30 mouse cellular contexts compared by ENCODE assay signal in the genomic region with DNA sequence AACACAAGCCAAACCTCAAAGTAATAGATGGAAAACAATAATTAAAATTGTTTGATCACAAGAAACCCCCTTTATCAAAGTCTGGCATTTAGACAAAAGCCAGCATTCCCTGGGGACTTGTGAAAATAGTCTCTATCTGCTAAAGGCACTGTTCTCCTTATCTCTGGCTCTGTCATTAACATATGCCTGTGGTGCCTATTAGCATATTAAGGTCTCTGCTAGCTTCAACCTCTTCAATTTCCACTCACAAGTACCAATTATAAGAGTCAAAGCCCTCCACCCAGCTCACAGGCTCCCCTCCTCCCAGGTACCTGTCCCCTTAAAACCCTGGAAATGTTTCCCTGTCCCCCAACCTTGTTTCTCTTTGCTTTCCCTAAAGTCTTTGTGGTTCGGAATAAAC. TPM values are rescaled to one million over a fixed set of nuclear protein-coding genes. Genes with fewer than 3 reads are reported as not detected.
DNase-seq lines count a peak whose midpoint lies in the region; ATAC-seq lines count a peak whose summit lies in the region.
"Had no signal": no experiment of that assay in that cellular context is flagged by ENCODE, and none has a peak within 500 bp of the region (broad histone marks: within the 10 kb centered on the region; RNA-seq: fewer than 3 reads in every experiment).

No protein-coding gene starts in this region.

- H3K27me3 ChIP-seq in forebrain, embryonic 14.5 days (replicated peaks; ENCODE audit: control insufficient read depth, insufficient read depth, low read length): no peaks in the 10 kb centered on the region
- no peaks in the 10 kb centered on the region for H3K27me3 ChIP-seq in forebrain, embryonic 11.5 days (ENCODE audit: control insufficient read depth, insufficient read depth, low read length)
- H3K27me3 ChIP-seq in hindbrain, embryonic 12.5 days: 0 out of 2 replicates have a peak, but pooled peaks cover 6% of the 10 kb centered on the region
- H3K27me3 ChIP-seq in hindbrain, embryonic 16.5 days (replicated peaks; ENCODE audit: control insufficient read depth, insufficient read depth, low read length): no peaks in the 10 kb centered on the region
- no peaks in the 10 kb centered on the region for H3K27me3 ChIP-seq in midbrain, embryonic 13.5 days
- no peaks in the 10 kb centered on the region for H3K27me3 ChIP-seq in midbrain, embryonic 11.5 days (ENCODE audit: control insufficient read depth, insufficient read depth, low read length)
- H3K27me3 ChIP-seq in midbrain, embryonic 15.5 days (replicated peaks): no peaks in the 10 kb centered on the region
- H3K27me3 ChIP-seq: forebrain, embryonic 15.5 days had no signal

- no peak for ATAC-seq in forebrain, embryonic 14.5 days
- ATAC-seq in forebrain, embryonic 11.5 days (replicated peaks; ENCODE audit: low FRiP score): no peak
- peak; percentile 54; the same call in 1 of the 2 replicates for ATAC-seq in hindbrain, embryonic 12.5 days (ENCODE audit: low FRiP score)
- no peak for ATAC-seq in hindbrain, embryonic 16.5 days
- ATAC-seq in midbrain, embryonic 13.5 days: 0 out of 2 replicates have a peak, but pooled peaks have one; percentile 45
- no peak for ATAC-seq in midbrain, embryonic 11.5 days (ENCODE audit: low FRiP score)
- ATAC-seq in midbrain, embryonic 15.5 days (replicated peaks): peak; percentile 70; the same call in 1 of the 2 replicates
- ATAC-seq: activated CD4-positive, CD25-positive, alpha-beta regulatory T cell, adult 4 months; forebrain, embryonic 15.5 days; intestine, postnatal 0 days had no signal

- H3K9me3 ChIP-seq in forebrain, embryonic 14.5 days (replicated peaks; ENCODE audit: control insufficient read depth, low read length): no peaks in the 10 kb centered on the region
- H3K9me3 ChIP-seq in forebrain, embryonic 11.5 days (ENCODE audit: control insufficient read depth, low read length): no peaks in the 10 kb centered on the region
- H3K9me3 ChIP-seq in hindbrain, embryonic 12.5 days (replicated peaks): no peaks in the 10 kb centered on the region
- no peaks in the 10 kb centered on the region for H3K9me3 ChIP-seq in hindbrain, embryonic 16.5 days (ENCODE audit: control insufficient read depth, low read length)
- H3K9me3 ChIP-seq in midbrain, embryonic 13.5 days: no peaks in the 10 kb centered on the region
- H3K9me3 ChIP-seq in midbrain, embryonic 11.5 days (ENCODE audit: control insufficient read depth, low read length): no peaks in the 10 kb centered on the region
- H3K9me3 ChIP-seq in midbrain, embryonic 15.5 days: no peaks in the 10 kb centered on the region
- H3K9me3 ChIP-seq: embryonic facial prominence, embryonic 10.5 days; embryonic facial prominence, embryonic 13.5 days; forebrain, embryonic 15.5 days; heart, embryonic 10.5 days; heart, embryonic 13.5 days had no signal

- H3K4me2 ChIP-seq in forebrain, embryonic 14.5 days (ENCODE audit: low read length): no peak overlapping the region
- no peak overlapping the region for H3K4me2 ChIP-seq in forebrain, embryonic 11.5 days (ENCODE audit: low read depth, low read length, severe bottlenecking)
- H3K4me2 ChIP-seq in hindbrain, embryonic 12.5 days (replicated peaks): no peak overlapping the region
- no peak overlapping the region for H3K4me2 ChIP-seq in hindbrain, embryonic 16.5 days (ENCODE audit: low read length)
- no peak overlapping the region for H3K4me2 ChIP-seq in midbrain, embryonic 13.5 days (replicated peaks)
- H3K4me2 ChIP-seq in midbrain, embryonic 11.5 days: no peak overlapping the region
- no peak overlapping the region for H3K4me2 ChIP-seq in midbrain, embryonic 15.5 days
- H3K4me2 ChIP-seq: embryonic facial prominence, embryonic 13.5 days; forebrain, embryonic 15.5 days; heart, embryonic 13.5 days had no signal

- no peaks in the 10 kb centered on the region for H3K36me3 ChIP-seq in forebrain, embryonic 14.5 days (ENCODE audit: control insufficient read depth, insufficient read depth, low read length)
- H3K36me3 ChIP-seq in forebrain, embryonic 11.5 days (ENCODE audit: control insufficient read depth, insufficient read depth, low read length): no peaks in the 10 kb centered on the region
- H3K36me3 ChIP-seq in hindbrain, embryonic 12.5 days: no peaks in the 10 kb centered on the region
- no peaks in the 10 kb centered on the region for H3K36me3 ChIP-seq in hindbrain, embryonic 16.5 days (ENCODE audit: control insufficient read depth, insufficient read depth, low read length)
- H3K36me3 ChIP-seq in midbrain, embryonic 13.5 days: no peaks in the 10 kb centered on the region
- no peaks in the 10 kb centered on the region for H3K36me3 ChIP-seq in midbrain, embryonic 11.5 days (ENCODE audit: control insufficient read depth, insufficient read depth, low read length)
- H3K36me3 ChIP-seq in midbrain, embryonic 15.5 days (replicated peaks): no peaks in the 10 kb centered on the region
- H3K36me3 ChIP-seq: embryonic facial prominence, embryonic 10.5 days; embryonic facial prominence, embryonic 13.5 days; forebrain, embryonic 15.5 days; heart, embryonic 10.5 days; heart, embryonic 13.5 days had no signal

- no peak overlapping the region for H3K9ac ChIP-seq in forebrain, embryonic 14.5 days (ENCODE audit: low read length)
- no peak overlapping the region for H3K9ac ChIP-seq in forebrain, embryonic 11.5 days (ENCODE audit: low read length)
- H3K9ac ChIP-seq in hindbrain, embryonic 12.5 days: no peak overlapping the region
- H3K9ac ChIP-seq in hindbrain, embryonic 16.5 days (ENCODE audit: low read depth, low read length): no peak overlapping the region
- H3K9ac ChIP-seq in midbrain, embryonic 13.5 days (replicated peaks): no peak overlapping the region
- no peak overlapping the region for H3K9ac ChIP-seq in midbrain, embryonic 11.5 days (ENCODE audit: low read length)
- H3K9ac ChIP-seq in midbrain, embryonic 15.5 days: no peak overlapping the region
- H3K9ac ChIP-seq: embryonic facial prominence, embryonic 13.5 days; forebrain, embryonic 15.5 days; heart, embryonic 13.5 days had no signal

- peak; percentile 30 for DNase-seq in forebrain, embryonic 14.5 days (ENCODE audit: low spot score)
- DNase-seq in forebrain, embryonic 11.5 days (ENCODE audit: low spot score): no peak
- no peak for DNase-seq in midbrain, embryonic 11.5 days (ENCODE audit: low spot score, missing footprints)
- no peak for DNase-seq in adrenal gland, postnatal 10 days
- DNase-seq: adrenal gland, adult 8-10 months; cerebellum, adult 11-12 months; cerebellum, adult 8-10 months; cerebellum, postnatal 10 days; cerebellum, postnatal 36 days; embryo, embryonic 11 days; gastrocnemius, postnatal 10 days; gastrocnemius, postnatal 36 days; heart, adult 2 months; heart, postnatal 14 days; heart, postnatal 4 days had no signal

- H3K27ac ChIP-seq in forebrain, embryonic 14.5 days (ENCODE audit: low read depth, low read length): no peak overlapping the region
- H3K27ac ChIP-seq in forebrain, embryonic 11.5 days (ENCODE audit: low read depth, low read length): no peak overlapping the region
- no peak overlapping the region for H3K27ac ChIP-seq in hindbrain, embryonic 12.5 days
- H3K27ac ChIP-seq in hindbrain, embryonic 16.5 days (ENCODE audit: low read depth, low read length): no peak overlapping the region
- H3K27ac ChIP-seq in midbrain, embryonic 13.5 days: no peak overlapping the region
- H3K27ac ChIP-seq in midbrain, embryonic 11.5 days (ENCODE audit: low read depth, low read length): no peak overlapping the region
- H3K27ac ChIP-seq in midbrain, embryonic 15.5 days: no peak overlapping the region
- H3K27ac ChIP-seq: embryonic facial prominence, embryonic 10.5 days; embryonic facial prominence, embryonic 13.5 days; forebrain, embryonic 15.5 days; heart, adult 2 months; heart, embryonic 10.5 days; heart, embryonic 13.5 days had no signal

- no peaks in the 10 kb centered on the region for H3K4me1 ChIP-seq in forebrain, embryonic 14.5 days (ENCODE audit: control insufficient read depth, insufficient read depth, low read length)
- no peaks in the 10 kb centered on the region for H3K4me1 ChIP-seq in forebrain, embryonic 11.5 days (replicated peaks; ENCODE audit: control insufficient read depth, insufficient read depth, low read length)
- H3K4me1 ChIP-seq in hindbrain, embryonic 12.5 days: no peaks in the 10 kb centered on the region; the same call in 1 of the 2 replicates
- H3K4me1 ChIP-seq in hindbrain, embryonic 16.5 days (ENCODE audit: control insufficient read depth, insufficient read depth, low read depth, low read length): no peaks in the 10 kb centered on the region
- 0 out of 2 replicates have a peak, but pooled peaks cover 5% of the 10 kb centered on the region for H3K4me1 ChIP-seq in midbrain, embryonic 13.5 days (replicated peaks)
- no peaks in the 10 kb centered on the region for H3K4me1 ChIP-seq in midbrain, embryonic 11.5 days (ENCODE audit: control insufficient read depth, insufficient read depth, low read length)
- no peaks in the 10 kb centered on the region for H3K4me1 ChIP-seq in midbrain, embryonic 15.5 days
- H3K4me1 ChIP-seq: embryonic facial prominence, embryonic 10.5 days; embryonic facial prominence, embryonic 13.5 days; forebrain, embryonic 15.5 days; heart, embryonic 13.5 days had no signal

- no peak overlapping the region for H3K4me3 ChIP-seq in forebrain, embryonic 14.5 days (ENCODE audit: low read depth, low read length)
- no peak overlapping the region for H3K4me3 ChIP-seq in forebrain, embryonic 11.5 days (ENCODE audit: low read depth, low read length)
- no peak overlapping the region for H3K4me3 ChIP-seq in hindbrain, embryonic 12.5 days
- no peak overlapping the region for H3K4me3 ChIP-seq in hindbrain, embryonic 16.5 days (ENCODE audit: low read length)
- no peak overlapping the region for H3K4me3 ChIP-seq in midbrain, embryonic 13.5 days (replicated peaks)
- H3K4me3 ChIP-seq in midbrain, embryonic 11.5 days (ENCODE audit: low read depth, low read length): no peak overlapping the region
- no peak overlapping the region for H3K4me3 ChIP-seq in midbrain, embryonic 15.5 days
- H3K4me3 ChIP-seq: embryonic facial prominence, embryonic 10.5 days; embryonic facial prominence, embryonic 13.5 days; erythroblast, embryonic 14.5 days; forebrain, embryonic 15.5 days; heart, adult 2 months; heart, embryonic 10.5 days; heart, embryonic 13.5 days had no signal

- WGBS in forebrain, embryonic 14.5 days: 18% methylated on average over 1 of the region's 1 CpGs
- WGBS in forebrain, embryonic 11.5 days: 38% methylated on average over 1 of the region's 1 CpGs
- 16% methylated on average over 1 of the region's 1 CpGs for WGBS in hindbrain, embryonic 12.5 days
- WGBS in hindbrain, embryonic 16.5 days: 14% methylated on average over 1 of the region's 1 CpGs
- WGBS in midbrain, embryonic 13.5 days: 23% methylated on average over 1 of the region's 1 CpGs
- WGBS in midbrain, embryonic 11.5 days: 19% methylated on average over 1 of the region's 1 CpGs
- WGBS in midbrain, embryonic 15.5 days: 24% methylated on average over 1 of the region's 1 CpGs

RNA-seq across cellular contexts. Expression of a gene that starts 20.4 kb away (rescaled TPM):
- polyA plus RNA-seq in forebrain, embryonic 14.5 days (2014; fragmentation: Nextera tagmentation; extraction: Ambion mirVana): not detected in 2 replicates
- not detected in 2 replicates for polyA plus RNA-seq in forebrain, embryonic 11.5 days (2014; fragmentation: Nextera tagmentation; extraction: Ambion mirVana)
- polyA plus RNA-seq in hindbrain, embryonic 12.5 days (2016; fragmentation: Nextera tagmentation; extraction: Ambion mirVana): not detected in 2 replicates
- not detected in 2 replicates for polyA plus RNA-seq in hindbrain, embryonic 16.5 days (2015; fragmentation: Nextera tagmentation; extraction: Ambion mirVana)
- polyA plus RNA-seq in midbrain, embryonic 13.5 days (2015; fragmentation: Nextera tagmentation; extraction: Ambion mirVana): not detected in 2 replicates
- 0.06 TPM in 1 of 2 replicates, not detected in the other for polyA plus RNA-seq in midbrain, embryonic 11.5 days (2014; fragmentation: Nextera tagmentation; extraction: Ambion mirVana)
- polyA plus RNA-seq in midbrain, embryonic 15.5 days (2015; fragmentation: Nextera tagmentation; extraction: Ambion mirVana): not detected in 2 replicates
- 1 to 10 TPM in 1 of 2 experiments, under 1 TPM in 1; 0.48 to 1.2 TPM for total RNA-seq in adrenal gland, postnatal 10 days (2021)
- total RNA-seq: gastrocnemius, adult 18-20 months; gastrocnemius, postnatal 10 days; gastrocnemius, postnatal 36 days; granulocyte monocyte progenitor cell, adult 5-6 weeks; heart, adult 2 months; heart, postnatal 14 days; heart, postnatal 4 days had no signal
- polyA plus RNA-seq: cortical plate, adult 2 months; embryonic facial prominence, embryonic 10.5 days; embryonic facial prominence, embryonic 13.5 days; erythroblast, embryonic 14.5 days; forebrain, embryonic 15.5 days; heart, adult 2 months; heart, embryonic 10.5 days; heart, embryonic 13.5 days had no signal

Comparison
In these comparisons a context has a peak if more than half of its experiments do, and no peak if none do; other contexts are left out.
1. ATAC-seq: peak in hindbrain, embryonic 12.5 days (single experiment), midbrain, embryonic 13.5 days (single experiment) and midbrain, embryonic 15.5 days (single experiment); none in forebrain, embryonic 14.5 days (single experiment), forebrain, embryonic 11.5 days (single experiment), hindbrain, embryonic 16.5 days (single experiment) and midbrain, embryonic 11.5 days (single experiment).